Mouse (Mus musculus) kidney, adult 11 months (tissue): Measurements from ENCODE around the gene Ndufa7.
A peak's percentile ranks its signal among the peaks of the same experiment; 100 is the strongest.
"Not testable (repeated sequence)": the region's sequence is repeated elsewhere in the genome, so short reads cannot be mapped to it uniquely, and the experiment has no call there.

Source experiments
- DNase-seq: peaks from one replicate; pipeline ENCODE4 v3.0.0; 2022

The Ndufa7 gene

DNA sequence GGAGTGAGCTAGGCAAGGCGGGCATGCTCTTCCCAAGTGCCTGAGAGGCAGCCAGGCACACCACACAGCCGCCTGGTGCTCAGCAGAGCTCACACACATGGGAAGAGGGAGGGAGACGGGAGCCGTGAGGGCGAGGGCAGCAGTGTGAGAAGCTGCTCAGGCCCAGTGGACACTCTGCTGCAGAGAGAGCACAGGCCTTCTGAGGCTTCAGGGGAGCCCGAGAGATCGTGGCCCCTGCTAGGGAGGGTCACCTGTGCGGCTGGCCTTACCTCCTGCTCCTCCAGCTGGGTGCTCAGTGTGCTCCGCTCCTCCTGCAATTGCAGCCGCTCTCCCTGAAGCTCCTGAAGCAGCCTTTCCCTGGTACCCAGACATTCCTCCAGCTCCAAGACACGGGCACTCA, 59.9 kb downstream of the Ndufa7 start:
- DNase-seq: not testable (repeated sequence)

DNA sequence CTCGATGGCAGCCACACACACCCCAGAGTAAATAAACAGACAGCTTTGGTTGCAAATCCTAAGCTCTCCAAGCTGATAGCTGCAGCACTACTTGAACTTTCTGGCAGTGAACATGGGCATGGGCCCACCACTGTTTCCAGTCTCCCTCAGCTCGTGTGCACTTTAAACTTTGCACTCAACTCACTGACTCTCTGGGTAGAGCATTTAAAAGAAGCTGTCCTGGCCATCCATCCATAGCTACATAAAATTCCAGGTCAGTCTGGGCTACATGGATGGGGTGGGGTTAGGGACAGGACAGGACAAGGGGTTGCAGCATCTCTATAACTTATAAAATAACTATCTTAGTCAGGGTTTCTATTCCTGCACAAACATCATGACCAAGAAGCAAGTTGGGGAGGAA, 63.4 kb downstream of the Ndufa7 start:
- DNase-seq: peak; percentile 44
